Mouse (Mus musculus): ENCODE results near the gene Catsper3.

Catsper3 gene

DNA sequence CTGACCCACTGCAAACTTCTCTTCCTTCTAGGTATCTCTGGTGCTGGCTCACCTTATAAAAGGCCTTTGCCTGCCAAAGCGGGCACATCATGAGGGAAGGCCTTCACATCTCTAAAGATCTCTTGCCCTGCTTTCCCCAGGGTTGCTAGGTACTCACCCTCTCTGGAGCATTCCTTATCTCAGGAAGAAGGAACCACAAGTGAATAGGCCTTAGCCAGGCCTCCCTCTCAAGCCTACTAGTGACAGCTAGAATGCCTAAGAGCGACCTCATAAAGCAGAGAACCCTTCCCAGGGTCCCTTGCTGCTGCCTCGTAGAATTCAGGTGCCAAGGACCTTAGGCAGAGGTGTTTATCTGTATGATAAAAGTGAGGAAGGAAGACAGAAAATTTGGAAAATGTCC is at the start of gene Catsper3:
Catsper3 (plus strand) TSS at position 301 of the 400 bp plus-strand sequence.
- no peak for ATAC-seq (ENCODE audit: insufficient number of reproducible peaks, low FRiP score, low TSS enrichment)

DNA sequence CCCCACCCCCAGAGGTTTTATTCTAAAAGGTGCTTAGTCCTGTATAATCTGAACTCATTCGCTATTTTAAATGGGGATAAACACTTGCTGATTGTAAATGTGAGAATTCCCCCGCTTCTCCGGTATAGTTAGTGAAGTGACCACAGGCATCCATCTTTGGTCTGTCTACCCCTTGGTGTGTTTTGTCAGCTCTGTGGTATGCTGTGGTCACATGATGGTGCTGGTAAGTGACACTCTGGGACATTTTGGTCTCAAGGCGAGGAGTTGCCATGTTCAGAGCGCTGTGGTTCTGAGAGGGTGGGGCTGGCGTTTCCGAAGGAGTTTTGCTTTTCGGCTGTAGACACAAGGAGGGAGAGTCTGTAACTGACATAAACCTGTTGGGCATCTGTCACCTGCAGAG is 46.5 kb upstream of the Catsper3 start:
- no peak for ATAC-seq (ENCODE audit: insufficient number of reproducible peaks, low FRiP score, low TSS enrichment)

DNA sequence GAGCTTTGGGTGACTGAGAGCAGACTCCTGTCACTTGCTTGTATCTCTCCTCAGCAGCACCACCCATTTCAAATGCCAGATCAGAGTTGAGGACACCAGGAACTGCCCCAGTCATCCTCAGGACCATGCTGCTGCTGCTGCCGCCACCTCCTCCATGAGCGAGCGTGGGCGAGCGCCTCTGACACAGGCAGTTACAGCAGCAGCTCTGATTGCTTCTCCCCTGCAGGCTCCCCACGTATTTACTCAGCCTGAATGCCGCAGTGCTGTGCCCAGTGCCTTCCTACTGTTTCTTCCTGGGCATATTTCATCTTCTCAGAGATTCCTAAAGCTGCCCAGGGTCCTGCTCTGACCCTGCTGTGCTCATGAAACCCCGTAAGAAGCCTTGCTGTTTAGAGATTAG is 42.1 kb upstream of the Catsper3 start:
- no peak for ATAC-seq (ENCODE audit: insufficient number of reproducible peaks, low FRiP score, low TSS enrichment)

DNA sequence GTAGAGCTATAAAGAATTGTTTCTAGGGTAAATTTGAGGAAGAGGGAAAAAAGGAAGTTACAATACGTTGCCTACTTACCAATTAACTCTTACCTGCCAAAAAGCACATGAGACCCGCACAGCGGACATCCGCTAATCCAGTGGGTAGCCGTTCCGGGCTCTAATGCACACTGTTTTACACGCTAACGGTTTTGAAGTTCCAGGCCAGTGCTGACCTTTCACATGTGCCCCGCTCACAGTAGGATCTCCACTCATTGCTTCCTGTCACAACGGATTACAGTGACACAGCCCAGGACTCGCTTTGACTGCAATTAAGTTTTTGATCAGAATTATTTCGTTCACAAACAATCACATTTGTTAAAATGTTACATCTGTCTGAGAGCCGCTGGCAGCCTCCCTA is 30.0 kb upstream of the Catsper3 start:
- no peak for ATAC-seq (ENCODE audit: insufficient number of reproducible peaks, low FRiP score, low TSS enrichment)

DNA sequence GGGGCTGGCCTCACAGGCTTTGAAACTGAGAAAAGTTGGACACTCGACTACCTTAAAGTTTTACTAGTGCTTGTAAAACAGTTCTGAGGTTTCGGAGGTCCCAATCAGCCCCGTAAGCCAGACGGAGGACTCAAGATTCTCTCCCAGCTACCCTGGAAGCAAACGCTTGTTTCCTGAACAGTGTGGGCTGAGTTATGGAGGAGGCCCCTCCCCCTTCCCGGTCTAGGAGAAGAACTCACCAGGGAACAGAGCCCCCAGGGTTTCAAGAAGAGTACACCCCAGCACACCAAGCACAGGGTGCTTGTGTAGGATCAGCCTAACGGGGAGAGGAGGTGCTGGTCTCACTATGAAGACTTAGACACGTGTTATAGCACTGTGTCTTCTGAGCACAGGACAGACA is 27.6 kb upstream of the Catsper3 start:
- no peak for ATAC-seq (ENCODE audit: insufficient number of reproducible peaks, low FRiP score, low TSS enrichment)

DNA sequence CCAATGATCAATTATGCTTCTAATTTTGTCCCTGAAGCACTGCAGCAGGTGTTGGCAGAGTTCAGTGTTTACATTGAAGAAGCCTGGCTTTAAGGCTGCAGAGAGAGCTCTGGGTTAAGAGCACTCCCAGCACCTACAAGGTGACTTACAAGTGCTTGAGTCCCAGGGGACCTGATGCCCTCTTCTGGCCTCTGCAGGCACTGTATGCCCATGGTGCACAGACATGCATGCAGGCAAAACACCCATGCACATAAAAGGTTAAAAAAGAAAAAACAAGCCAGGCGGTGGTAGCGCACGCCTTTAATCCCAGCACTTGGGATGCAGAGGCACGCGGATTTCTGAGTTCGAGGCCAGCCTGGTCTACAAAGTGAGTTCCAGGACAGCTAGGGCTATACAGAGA is 26.7 kb upstream of the Catsper3 start:
- no peak for ATAC-seq (ENCODE audit: insufficient number of reproducible peaks, low FRiP score, low TSS enrichment)

DNA sequence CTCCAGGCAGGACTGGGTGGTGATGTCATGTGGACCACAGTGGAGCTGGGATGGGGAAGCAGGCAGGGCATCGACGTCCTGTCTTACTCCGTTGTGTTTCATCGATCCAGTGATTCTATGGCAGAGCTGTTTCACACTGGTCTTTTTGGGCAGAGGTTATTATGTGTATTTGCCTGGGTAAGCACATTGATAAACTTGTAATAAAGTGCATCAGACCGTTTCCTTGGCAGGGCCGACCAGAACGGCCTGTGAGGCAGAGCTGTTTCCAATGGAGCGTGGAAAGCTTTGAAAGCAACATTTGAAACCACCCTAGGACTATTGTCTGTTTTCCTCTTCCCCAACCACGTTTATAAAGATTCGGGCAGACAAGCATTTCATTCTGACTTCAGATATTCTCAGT is 23.8 kb upstream of the Catsper3 start:
- ATAC-seq (ENCODE audit: insufficient number of reproducible peaks, low FRiP score, low TSS enrichment) = no peak

DNA sequence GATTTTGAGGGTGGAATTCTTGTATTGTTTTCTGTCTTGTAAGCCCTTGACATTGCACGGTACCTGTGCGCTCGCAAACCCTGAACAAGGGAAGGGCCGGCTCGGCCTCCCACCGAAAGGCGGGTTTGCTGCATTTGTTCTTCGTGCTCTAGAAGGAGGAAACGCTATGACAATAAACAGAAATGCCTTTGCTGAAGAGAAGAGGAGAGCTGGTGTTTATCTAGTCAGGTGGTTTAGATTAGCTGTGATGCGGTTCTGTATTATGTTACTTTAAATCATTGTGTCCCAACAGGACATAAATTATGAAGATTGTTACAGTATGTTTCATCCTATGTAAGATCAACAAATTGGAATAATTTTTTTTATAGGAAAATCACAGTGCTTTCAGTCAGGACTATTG is 22.9 kb upstream of the Catsper3 start:
- ATAC-seq (ENCODE audit: insufficient number of reproducible peaks, low FRiP score, low TSS enrichment) = no peak

DNA sequence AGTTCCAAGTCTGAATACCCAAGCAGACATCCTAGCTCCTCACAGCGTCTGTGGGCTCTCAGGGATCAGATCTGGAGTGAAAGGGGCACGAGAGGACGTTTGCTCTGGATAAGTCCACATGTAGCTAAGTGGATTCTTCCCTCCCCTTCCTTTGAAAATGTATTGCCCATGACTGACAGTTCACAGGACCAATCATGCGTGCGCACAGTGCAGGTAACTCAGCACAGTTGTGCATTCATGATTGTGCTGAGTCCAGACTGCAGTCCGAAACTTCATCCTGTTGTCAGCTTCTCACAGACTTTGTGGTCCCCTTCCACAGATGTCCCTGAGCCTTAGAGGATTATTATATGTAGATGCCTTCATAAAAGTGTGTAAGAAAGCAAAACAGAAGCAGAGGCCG is 10.0 kb upstream of the Catsper3 start:
- no peak for ATAC-seq (ENCODE audit: insufficient number of reproducible peaks, low FRiP score, low TSS enrichment)

DNA sequence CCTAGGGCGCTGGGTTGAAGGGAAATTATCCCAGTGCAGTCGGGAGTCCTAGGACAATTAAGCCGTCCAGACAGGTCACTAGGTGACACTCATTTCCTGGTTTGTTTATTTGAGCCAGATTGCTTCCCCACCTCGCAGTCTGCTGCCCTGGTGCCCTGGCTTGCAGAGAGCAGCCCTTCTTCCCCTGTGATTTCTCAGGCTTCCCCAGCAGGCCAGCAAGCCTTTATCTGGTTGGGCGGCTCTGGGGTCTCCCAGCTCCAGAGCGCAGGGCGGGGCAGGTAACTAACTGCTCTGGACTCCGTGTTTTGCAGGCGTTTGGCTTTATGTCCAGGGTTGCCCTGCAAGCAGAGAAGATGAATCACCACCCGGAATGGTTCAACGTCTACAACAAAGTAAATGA is 9.3 kb upstream of the Catsper3 start:
- no peak for ATAC-seq (ENCODE audit: insufficient number of reproducible peaks, low FRiP score, low TSS enrichment)

DNA sequence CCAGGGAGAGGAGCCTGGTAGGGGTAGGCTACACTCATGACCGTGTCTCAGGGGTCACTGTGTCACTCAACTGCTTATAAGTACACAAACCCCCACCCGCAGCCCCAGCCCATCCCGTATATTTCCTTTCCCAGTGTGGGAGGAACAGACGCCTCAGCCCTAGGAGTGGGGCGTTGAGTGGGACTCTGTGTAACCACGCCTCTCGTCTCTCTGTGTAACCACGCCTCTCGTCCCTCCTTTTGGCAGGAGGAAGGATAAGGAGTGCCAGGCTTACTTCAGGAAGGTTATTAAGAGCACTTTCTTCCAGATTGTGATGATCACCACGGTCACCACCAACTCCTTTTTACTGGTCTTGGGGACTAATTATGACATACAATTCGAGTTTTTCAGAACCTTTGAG is 1.8 kb downstream of the Catsper3 start:
- ATAC-seq (ENCODE audit: insufficient number of reproducible peaks, low FRiP score, low TSS enrichment) = no peak

DNA sequence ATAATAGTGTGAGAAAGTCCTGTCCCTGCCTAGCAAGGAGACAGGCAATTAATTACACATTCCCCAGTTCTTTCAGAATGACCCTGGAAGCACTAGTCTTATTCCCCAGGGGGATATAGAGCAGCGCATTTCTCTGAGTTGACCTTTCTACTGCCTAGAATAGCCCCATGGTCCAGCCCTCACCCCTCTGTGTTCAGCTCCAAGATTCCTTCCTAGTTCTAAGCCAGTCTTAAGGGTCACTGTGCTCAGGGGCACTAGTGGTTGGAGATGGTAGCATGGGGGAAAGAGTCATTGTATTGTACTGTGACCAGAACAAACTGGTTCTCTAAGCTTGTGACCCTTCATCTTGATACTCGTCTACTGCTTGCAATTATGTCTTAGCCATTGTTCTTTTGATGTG is 16.9 kb downstream of the Catsper3 start:
- no peak for ATAC-seq (ENCODE audit: insufficient number of reproducible peaks, low FRiP score, low TSS enrichment)

DNA sequence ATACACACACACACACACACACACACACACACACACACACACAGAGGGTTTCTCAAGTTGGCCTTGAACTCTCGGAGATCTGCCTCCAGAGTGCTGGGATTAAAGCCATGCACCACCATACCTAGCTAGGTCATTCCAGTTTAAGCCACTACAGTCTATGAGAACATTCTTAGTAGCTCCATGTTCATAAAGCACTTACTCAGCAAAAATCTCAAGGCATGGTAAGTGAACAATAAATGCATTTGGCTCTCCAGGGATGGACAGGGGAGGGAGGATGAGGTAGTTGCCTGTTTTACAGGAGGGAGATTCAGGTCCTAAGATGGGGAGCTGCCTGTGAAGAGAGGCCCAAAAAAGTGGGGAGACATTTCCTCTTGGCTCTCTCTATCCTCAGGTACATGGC is 19.6 kb downstream of the Catsper3 start:
- ATAC-seq (ENCODE audit: insufficient number of reproducible peaks, low FRiP score, low TSS enrichment) = no peak

DNA sequence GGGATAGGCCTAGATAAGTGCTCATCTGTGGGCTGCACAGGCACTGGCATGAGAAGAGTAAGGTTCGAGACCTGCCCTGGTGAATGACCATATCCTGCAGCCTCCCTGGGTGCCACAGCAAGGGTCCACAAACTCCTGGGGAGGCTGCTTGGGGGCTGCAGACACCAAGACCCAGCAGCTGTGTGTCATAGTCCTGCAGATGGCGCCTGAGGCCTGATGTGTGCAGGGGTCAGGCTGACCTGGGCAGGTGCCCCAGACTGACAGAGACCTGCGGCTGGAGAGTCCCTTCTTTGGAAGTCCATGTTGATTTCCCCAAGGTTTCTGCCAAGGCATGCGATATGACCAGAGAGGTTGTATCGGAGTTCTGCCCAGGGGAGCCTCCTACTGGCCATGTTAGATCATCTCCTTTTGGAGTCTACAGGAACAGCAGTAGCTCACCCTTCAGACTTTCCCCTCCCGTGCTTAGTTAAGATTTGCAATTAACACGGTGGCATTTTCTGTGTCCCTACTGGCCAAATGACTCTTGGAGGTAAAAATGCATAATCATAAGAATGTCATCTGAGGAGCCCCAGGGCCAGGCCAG is 24.8 kb downstream of the Catsper3 start:
- ATAC-seq (ENCODE audit: insufficient number of reproducible peaks, low FRiP score, low TSS enrichment) = no peak

DNA sequence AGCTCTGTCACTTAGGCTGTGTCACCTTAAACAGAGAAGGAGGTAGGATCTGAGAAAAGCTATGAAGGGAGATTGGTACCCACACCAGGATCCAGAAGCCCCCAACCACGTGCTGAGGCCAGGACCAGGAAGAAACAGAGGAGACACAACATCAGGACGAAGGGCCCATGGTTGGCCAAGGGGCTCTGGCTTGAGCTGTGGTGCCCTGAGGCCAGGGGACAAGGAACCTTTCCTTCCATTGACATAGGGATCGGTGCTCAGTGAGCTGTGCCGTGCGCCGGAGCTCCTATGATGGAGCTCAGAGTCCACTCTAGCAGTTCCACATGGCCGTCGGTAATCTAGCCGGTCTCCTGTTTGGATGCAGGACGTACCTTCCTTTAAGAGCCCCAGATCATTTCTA is 25.3 kb downstream of the Catsper3 start:
- no peak for ATAC-seq (ENCODE audit: insufficient number of reproducible peaks, low FRiP score, low TSS enrichment)

DNA sequence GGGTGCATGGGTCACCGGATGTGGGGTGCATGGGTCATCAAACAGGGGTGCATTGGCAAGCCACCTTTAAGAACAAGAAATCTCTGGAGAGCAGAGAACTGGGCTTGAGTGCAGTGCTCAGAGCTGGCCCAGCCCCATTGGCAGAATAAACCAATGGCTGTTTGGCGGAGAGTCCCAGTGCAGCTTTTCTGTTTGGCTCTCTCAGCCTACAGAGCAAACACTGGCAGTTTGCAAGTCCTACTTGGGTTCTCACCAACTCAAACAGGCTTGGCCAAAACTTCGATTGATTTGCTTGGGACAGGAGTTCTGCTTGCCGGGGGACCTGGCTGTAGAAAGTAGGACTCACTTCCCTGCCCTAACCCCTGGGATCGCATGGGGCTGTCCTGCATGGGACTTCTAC is 26.6 kb downstream of the Catsper3 start:
- ATAC-seq (ENCODE audit: insufficient number of reproducible peaks, low FRiP score, low TSS enrichment) = no peak

DNA sequence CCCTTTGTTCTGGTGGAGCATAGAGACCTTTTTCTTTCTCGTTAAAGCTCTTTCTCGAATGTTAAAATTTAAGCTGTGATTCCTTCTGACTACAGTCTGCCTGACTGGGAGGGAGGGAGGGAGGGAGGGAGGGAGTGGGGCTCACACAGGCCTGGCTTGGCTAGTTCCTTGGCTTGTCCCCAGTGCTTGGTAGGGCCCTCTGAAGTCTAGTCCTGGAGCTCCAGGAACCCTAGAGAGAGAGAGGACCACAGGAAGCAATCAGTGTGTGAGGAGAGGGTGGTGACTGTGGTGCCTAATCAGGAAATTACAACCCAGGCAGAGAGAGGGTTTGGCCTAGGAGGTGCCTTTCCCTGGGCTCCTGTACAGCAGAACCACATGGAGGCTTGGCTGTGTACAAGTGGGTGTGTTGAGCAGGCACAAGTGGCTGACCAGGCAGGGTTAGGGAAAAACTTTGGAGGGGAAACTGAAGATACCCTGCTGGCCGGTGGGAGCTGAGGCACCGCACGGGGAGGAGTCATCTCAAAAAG is 29.2 kb downstream of the Catsper3 start:
- no peak for ATAC-seq (ENCODE audit: insufficient number of reproducible peaks, low FRiP score, low TSS enrichment)

DNA sequence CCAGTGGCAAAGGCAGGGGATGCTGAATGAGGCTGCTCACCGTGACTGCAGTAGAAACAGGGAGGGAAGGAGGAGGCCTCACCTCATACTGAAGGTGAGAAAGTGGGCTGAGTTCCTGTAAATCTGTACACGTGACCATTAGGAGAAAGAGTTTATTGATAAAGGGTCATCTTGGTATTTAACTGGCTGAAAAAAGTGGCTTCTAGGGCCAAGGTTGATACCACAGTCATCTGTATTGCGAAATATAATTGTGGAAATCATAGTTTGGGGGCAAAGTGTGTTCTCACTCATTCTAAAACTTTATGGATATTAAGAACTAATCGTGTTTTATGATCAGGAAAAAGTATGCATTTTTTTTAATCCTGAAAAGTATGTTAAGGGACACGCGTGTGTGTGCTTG is 30.5 kb downstream of the Catsper3 start:
- no peak for ATAC-seq (ENCODE audit: insufficient number of reproducible peaks, low FRiP score, low TSS enrichment)

DNA sequence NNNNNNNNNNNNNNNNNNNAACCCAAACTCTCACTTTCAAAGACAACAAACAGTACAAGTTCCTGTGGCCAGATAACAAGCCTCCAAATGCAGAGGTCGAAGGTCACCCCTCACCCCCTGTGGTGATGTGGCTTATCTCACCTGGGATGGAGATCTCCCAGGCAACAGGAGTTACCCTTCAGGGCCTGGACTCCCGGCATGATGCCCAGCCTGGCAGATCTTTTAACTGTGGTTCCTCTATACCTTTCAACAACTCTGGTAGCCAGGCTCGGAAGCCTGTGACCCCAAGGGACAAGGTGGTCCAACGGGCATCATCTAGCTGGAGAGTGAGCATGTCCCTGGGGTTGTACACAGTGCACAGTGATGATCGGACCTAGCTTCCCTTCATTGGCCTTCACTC is 38.1 kb downstream of the Catsper3 start:
- ATAC-seq (ENCODE audit: insufficient number of reproducible peaks, low FRiP score, low TSS enrichment) = no peak

DNA sequence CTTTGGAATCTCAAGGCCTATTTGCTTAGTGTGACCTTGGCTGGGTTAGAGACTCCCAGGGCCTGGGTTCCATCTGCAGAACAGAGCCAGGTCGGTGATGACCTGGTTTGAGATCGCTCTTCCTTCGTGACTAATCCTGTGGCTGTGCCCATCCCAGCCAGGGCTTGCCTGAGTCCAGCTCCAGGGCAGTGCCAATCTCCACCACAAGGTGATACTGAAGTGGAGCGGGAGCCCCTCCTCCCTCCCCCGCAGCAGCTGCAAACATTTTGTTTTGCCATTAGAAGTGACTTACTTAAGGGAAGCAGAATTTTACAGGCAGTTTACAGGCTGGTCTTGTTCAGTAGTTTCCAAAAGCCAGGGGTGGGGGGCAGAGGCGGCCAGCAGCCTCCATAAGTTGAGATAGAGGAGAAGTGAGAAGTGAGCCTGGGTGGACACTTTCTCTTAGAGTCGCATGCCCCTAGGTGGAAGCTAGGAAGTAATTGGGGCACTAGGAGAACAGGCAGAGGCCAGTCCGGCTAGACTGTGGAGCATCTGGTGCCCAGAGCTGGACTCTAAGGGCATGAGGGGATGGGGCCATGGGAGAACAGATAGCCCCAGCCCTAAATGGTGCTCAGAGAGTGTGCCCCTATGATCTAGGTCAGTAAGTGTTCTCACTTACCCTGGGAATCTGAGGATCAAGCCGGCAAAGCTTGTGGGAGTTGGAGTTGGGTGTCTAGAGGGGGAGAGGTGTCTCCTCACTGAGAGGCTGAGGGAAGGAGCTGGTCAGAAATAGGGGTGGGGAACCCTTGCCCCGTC is 40.0 kb downstream of the Catsper3 start:
- no peak for ATAC-seq (ENCODE audit: insufficient number of reproducible peaks, low FRiP score, low TSS enrichment)

DNA sequence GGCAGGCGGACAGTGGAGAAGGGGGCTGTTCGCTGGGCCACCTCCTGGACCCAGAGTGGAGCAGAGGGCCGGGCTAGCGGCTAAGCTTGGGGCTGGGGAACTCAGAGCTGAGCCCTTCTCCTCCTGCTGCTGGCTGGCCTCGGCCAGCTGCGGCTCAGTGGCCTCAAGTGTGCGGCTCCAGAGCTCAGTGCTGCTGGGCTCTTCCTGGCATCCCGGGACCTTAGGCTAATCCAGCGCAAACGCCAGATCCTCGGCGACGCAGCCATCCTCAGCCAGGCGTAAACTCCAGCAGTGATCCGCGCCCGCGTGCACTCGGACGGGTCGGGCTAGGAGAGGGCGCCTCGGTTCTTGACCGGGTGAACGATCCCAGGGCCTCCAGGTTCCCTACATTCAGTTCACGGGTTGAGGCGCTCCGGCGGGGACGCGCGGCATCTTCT is 40.9 kb downstream of the Catsper3 start:
- ATAC-seq (ENCODE audit: insufficient number of reproducible peaks, low FRiP score, low TSS enrichment) = no peak

All from cerebellum, adult (tissue).